Mouse (Mus musculus) erythroblast, embryonic 14.5 days (primary cell): ENCODE measurements around the gene Tcte2.

Experiments used
- GATA1 ChIP-seq: IDR thresholded peaks from 2 replicates; pipeline ENCODE4 v1.6.1; 2012; ENCODE audit warnings: low read length, inconsistent platforms, mixed read lengths
- TAL1 ChIP-seq: IDR thresholded peaks from 3 replicates; pipeline ENCODE4 v1.6.1; 2012; ENCODE audit warnings: low read length, inconsistent platforms, mixed read lengths

DNA sequence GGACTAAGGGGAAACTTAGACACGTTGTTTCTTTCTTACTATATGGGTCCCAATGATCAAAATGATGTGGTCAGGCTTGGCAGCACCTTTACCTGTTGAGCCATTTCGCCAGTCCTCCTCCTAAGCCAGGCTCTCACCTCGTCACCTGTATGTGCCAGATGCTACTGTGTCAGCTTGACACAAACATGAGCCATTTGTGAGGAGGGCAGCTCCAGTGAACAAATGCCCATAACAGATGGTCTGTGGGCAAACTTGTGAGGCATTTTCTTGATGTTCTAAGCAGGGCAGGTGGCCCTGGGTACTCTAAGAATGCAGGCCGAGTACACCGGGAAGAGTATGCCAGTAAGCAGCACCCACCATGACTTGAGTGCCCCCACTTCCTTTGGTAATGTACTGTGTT, 20.3 kb upstream of the Tcte2 start:
- TF ChIP-seq GATA1, result no peak
- TF ChIP-seq TAL1, result no peak
